Mouse (Mus musculus) gastrocnemius, postnatal 36 days (tissue): ENCODE results near the gene Serpinb3b. TPM values are rescaled to one million over a fixed set of nuclear protein-coding genes. Genes with fewer than 3 reads are reported as not detected.
"Not testable (repeated sequence)": the region's sequence is repeated elsewhere in the genome, so short reads cannot be mapped to it uniquely, and the experiment has no call there.

Source experiments
- DNase-seq, 2 experiments: peaks; one replicate each; pipeline ENCODE4 v3.0.0; 2022
- intact Hi-C: fragments of 180-260 bp; cut with DNase I; formaldehyde crosslinking; loops from one replicate; pipeline ENCODE4 v1.15.1; 2025
- long read RNA-seq, 2 experiments: library from polyadenylated mRNA; stranded (forward); transcript quantifications; one replicate each; pipeline ENCODE4 v2.0.0; 2021
- total RNA-seq, 2 experiments: library from RNA; stranded (reverse); gene quantifications; 2 replicates each; pipeline ENCODE4 v1.2.3; 2021

The Serpinb3b gene
- not detected for total RNA-seq
- long read RNA-seq, experiment 1, result 0 reads
- long read RNA-seq, experiment 2, result 0 reads

DNA sequence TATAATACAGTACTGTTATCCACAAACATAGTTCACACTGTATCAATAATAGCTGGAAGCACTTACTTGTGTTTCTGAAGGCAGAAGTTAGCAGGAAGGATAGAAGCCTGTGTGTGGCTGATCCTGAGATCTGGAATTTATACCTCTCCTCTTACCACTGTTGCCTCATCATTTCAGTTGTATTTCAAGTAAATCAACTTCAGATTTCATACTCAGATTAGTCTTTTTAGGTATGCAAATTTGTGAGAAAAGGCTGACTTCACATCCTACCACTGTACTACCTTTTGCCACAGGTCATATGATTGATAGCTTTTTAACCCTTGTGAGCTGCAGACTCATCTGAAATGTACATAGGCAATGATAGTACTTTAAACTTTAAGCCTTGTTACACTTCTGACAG, at the start of gene Serpinb3b, which contains the start of gene Serpinb3c:
Gene Serpinb3b (minus strand): TSS at position 101 of the 400 bp plus-strand sequence.
Gene Serpinb3c (minus strand): TSS at position 111 of the 400 bp plus-strand sequence.
- intact Hi-C loops, DNase-seq: not testable (repeated sequence)

DNA sequence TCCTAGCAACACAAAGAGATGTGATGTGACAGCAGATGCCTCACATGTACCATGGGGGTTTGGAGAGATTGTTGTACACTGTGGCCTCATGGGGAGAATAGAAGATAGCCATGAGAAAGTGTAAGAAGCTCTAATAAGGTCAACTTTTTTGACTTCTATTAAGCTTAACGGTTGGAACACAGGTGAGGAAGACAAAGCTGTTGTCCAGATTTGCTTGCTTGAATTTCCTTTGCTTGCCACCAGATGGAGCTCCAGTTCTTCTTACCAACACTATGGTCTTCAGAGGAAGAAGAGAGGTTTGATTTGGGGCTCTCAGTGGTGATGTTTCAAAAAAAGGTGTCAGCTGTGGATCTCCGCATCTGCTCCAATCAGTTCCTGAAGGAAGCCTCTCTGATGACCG, 35.0 kb downstream of the Serpinb3b start:
- intact Hi-C loops, result loop anchor here (5.0 to 10.0 kb wide), 2 partner anchors 242 to 354 kb away; no protein-coding TSS in a partner anchor
- not testable (repeated sequence) for DNase-seq

DNA sequence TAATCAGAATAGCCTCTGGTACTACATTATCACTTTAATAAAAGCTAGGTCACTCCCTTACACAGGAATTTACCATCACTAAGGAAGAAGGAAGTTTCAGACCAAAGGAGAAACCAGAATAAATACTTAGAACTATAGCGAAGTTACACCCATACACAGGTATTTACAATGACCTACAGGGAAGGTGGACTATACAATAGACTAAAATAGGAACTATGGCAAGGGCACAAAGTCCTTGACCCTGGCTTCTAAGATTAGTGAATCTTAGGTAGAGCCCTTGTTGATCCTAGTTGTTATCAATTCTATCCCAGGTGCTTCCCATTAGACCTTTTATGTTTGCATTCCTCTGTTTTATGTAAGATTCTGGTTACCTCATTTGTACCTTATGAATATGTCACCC, 60.9 kb downstream of the Serpinb3b start:
- intact Hi-C loops, DNase-seq: not testable (repeated sequence)

DNA sequence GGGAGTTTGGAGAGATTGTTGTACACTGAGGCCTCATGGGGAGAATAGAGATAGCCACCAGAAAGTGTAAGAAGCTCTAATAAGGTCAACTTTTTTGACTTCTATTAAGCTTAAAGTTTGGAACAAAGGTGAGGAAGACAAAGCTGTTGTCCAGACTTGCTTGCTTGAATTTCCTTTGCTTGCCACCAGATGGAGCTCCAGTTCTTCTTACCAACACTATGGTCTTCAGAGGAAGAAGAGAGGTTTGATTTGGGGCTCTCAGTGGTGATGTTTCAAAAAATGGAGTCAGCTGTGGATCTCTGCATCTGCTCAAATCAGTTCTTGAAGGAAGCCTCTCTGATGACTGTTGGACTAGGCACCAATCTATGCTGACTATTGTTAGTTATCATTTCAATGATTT, 150.7 kb downstream of the Serpinb3b start:
- intact Hi-C loops, DNase-seq: not testable (repeated sequence)

Other genes with a start within 250 kb of the Serpinb3b start
- not detected for gene Serpinb3a, start 226.1 kb downstream of the Serpinb3b start, total RNA-seq
- not detected for gene Serpinb3d, start 194.9 kb downstream of the Serpinb3b start, total RNA-seq
- gene Serpinb3c, start within 50 bp of the Serpinb3b start, total RNA-seq, result not detected
- not detected for gene Serpinb11, start 82.8 kb upstream of the Serpinb3b start, total RNA-seq
- not detected for gene Serpinb7, start 121.3 kb upstream of the Serpinb3b start, total RNA-seq
- not detected for gene Serpinb2, start 233.1 kb upstream of the Serpinb3b start, total RNA-seq